Mouse (Mus musculus): ENCODE measurements at regions not wholly inside any gene's neighbourhood (a gene's known extent, or its start where the extent isn't known, plus 50 kb on each side); places are given as distances from the start of the nearest gene placed in this dataset.
"Not testable (repeated sequence)": the region's sequence is repeated elsewhere in the genome, so short reads cannot be mapped to it uniquely, and the experiment has no call there.

- peak; percentile 64 for DNase-seq (ENCODE audit: low read depth, low spot score)
These were observed 223.6 kb upstream of the Egfl6 start for GRCm38 (mm10) chrX:166809165-166809564.

GRCm38 (mm10) chrX:166808207-166808606 is 222.7 kb upstream of the Egfl6 start:
- DNase-seq (ENCODE audit: low read depth, low spot score): peak; percentile 44

GRCm38 (mm10) chrX:166805957-166806356 is 220.4 kb upstream of the Egfl6 start:
- no peak for DNase-seq (ENCODE audit: low read depth, low spot score)

GRCm38 (mm10) chrX:166805480-166805879 is 220.0 kb upstream of the Egfl6 start:
- no peak for DNase-seq (ENCODE audit: low read depth, low spot score)

- no peak for DNase-seq (ENCODE audit: low read depth, low spot score)
These were observed 217.7 kb upstream of the Egfl6 start for GRCm38 (mm10) chrX:166803246-166803645.

- DNase-seq (ENCODE audit: low read depth, low spot score): no peak
These were observed 215.5 kb upstream of the Egfl6 start for GRCm38 (mm10) chrX:166801017-166801416.

GRCm38 (mm10) chrX:166795651-166796050 is 210.1 kb upstream of the Egfl6 start:
- DNase-seq (ENCODE audit: low read depth, low spot score): peak; percentile 23

GRCm38 (mm10) chrX:166789031-166789430 is 203.5 kb upstream of the Egfl6 start:
- peak; percentile 68 for DNase-seq (ENCODE audit: low read depth, low spot score)

GRCm38 (mm10) chrX:166787137-166787536 is 201.6 kb upstream of the Egfl6 start:
- not testable (repeated sequence) for DNase-seq (ENCODE audit: low read depth, low spot score)

GRCm38 (mm10) chrX:166785615-166786014 is 200.1 kb upstream of the Egfl6 start:
- DNase-seq (ENCODE audit: low read depth, low spot score): no peak

GRCm38 (mm10) chrX:166783377-166783776 is 197.9 kb upstream of the Egfl6 start:
- DNase-seq (ENCODE audit: low read depth, low spot score): no peak

GRCm38 (mm10) chrX:166779334-166780092 is 194.0 kb upstream of the Egfl6 start:
- DNase-seq (ENCODE audit: low read depth, low spot score): no peak

- DNase-seq (ENCODE audit: low read depth, low spot score): no peak
These were observed 187.9 kb upstream of the Egfl6 start for GRCm38 (mm10) chrX:166773408-166773854.

- no peak for DNase-seq (ENCODE audit: low read depth, low spot score)
These were observed 181.5 kb upstream of the Egfl6 start for GRCm38 (mm10) chrX:166766991-166767390.

GRCm38 (mm10) chrX:166765647-166766046 is 180.1 kb upstream of the Egfl6 start:
- no peak for DNase-seq (ENCODE audit: low read depth, low spot score)

GRCm38 (mm10) chrX:166762098-166762497 is 176.6 kb upstream of the Egfl6 start:
- no peak for DNase-seq (ENCODE audit: low read depth, low spot score)

- no peak for DNase-seq (ENCODE audit: low read depth, low spot score)
These were observed 171.6 kb upstream of the Egfl6 start for GRCm38 (mm10) chrX:166757152-166757551.

GRCm38 (mm10) chrX:166754967-166755654 is 169.6 kb upstream of the Egfl6 start:
- no peak for DNase-seq (ENCODE audit: low read depth, low spot score)

GRCm38 (mm10) chrX:166749055-166749679 is 163.6 kb upstream of the Egfl6 start:
- no peak for DNase-seq (ENCODE audit: low read depth, low spot score)

- peak; percentile 28 for DNase-seq (ENCODE audit: low read depth, low spot score)
These were observed 145.8 kb upstream of the Egfl6 start for GRCm38 (mm10) chrX:166731354-166731753.

GRCm38 (mm10) chrX:166728622-166728928 is 143.1 kb upstream of the Egfl6 start:
- no peak for DNase-seq (ENCODE audit: low read depth, low spot score)

GRCm38 (mm10) chrX:166727823-166728621 is 142.5 kb upstream of the Egfl6 start:
- no peak for DNase-seq (ENCODE audit: low read depth, low spot score)

Measured in telencephalon, adult 2 months (tissue).